Mouse (Mus musculus) stomach, postnatal 0 days (tissue): ENCODE data around the gene Pik3ca. TPM values are rescaled to one million over a fixed set of nuclear protein-coding genes. Genes with fewer than 3 reads are reported as not detected.

Experiments
- ATAC-seq: fragments of 200-750 bp; cut with Nextera tagmentation; 2 replicates; pipeline ENCODE4 v1.8.0; 2017; ENCODE audit not compliant: low FRiP score, low TSS enrichment
- DNase-seq: peaks from one replicate; pipeline ENCODE4 v3.0.0-alpha.2; 2016; ENCODE audit warnings: low spot score
- H3K27ac ChIP-seq: fragments of 300-500 bp; sonication (generic); replicated peaks from 2 replicates; pipeline ENCODE4 v1.5.1; 2014; ENCODE audit warnings: mild to moderate bottlenecking, control low read depth
- H3K27me3 ChIP-seq: fragments of 300-500 bp; sonication (generic); 2 replicates; pipeline ENCODE4 v1.6.1; 2014; ENCODE audit warnings: low read length; ENCODE audit not compliant: control insufficient read depth, insufficient read depth
- H3K36me3 ChIP-seq: fragments of 300-500 bp; sonication (generic); 2 replicates; pipeline ENCODE4 v1.6.1; 2014; ENCODE audit warnings: low read length, mixed read lengths; ENCODE audit not compliant: control insufficient read depth, insufficient read depth
- H3K4me1 ChIP-seq: fragments of 300-500 bp; sonication (generic); replicated peaks from 2 replicates; pipeline ENCODE4 v1.6.1; 2014; ENCODE audit warnings: antibody characterized with exemption; ENCODE audit not compliant: control insufficient read depth, insufficient read depth
- H3K4me2 ChIP-seq: fragments of 300-500 bp; sonication (generic); replicated peaks from 2 replicates; pipeline ENCODE4 v1.6.1; 2014; ENCODE audit warnings: low read depth, mild to moderate bottlenecking, control low read depth, moderate library complexity
- H3K4me3 ChIP-seq: fragments of 300-500 bp; sonication (generic); 2 replicates; pipeline ENCODE4 v1.5.1; 2014; ENCODE audit warnings: low read depth, low read length, control low read depth
- H3K9ac ChIP-seq: fragments of 300-500 bp; sonication (generic); 2 replicates; pipeline ENCODE4 v1.6.1; 2014; ENCODE audit warnings: mild to moderate bottlenecking, low read length, control low read depth, mixed read lengths
- H3K9me3 ChIP-seq: fragments of 300-500 bp; sonication (generic); 2 replicates; pipeline ENCODE4 v1.6.1; 2016; ENCODE audit warnings: low read length; ENCODE audit not compliant: control insufficient read depth
- CTCF ChIP-seq: IDR thresholded peaks from 2 replicates; pipeline ENCODE4 v1.5.1; 2016; ENCODE audit warnings: antibody characterized with exemption, low read depth, mild to moderate bottlenecking, moderate library complexity
- EP300 ChIP-seq: optimal IDR thresholded peaks from 2 replicates; pipeline ENCODE3; 2016; ENCODE audit warnings: antibody characterized with exemption
- WGBS: fragments of 180-500 bp; shearing (Covaris S2); extraction: QIAGEN DNeasy Blood & Tissue Kit; methylation state at CpG from one replicate; pipeline ENCODE4 v1.1.7; 2014; 5-methylcytosine and 5-hydroxymethylcytosine counted together
- polyA plus RNA-seq: library from polyadenylated mRNA; unstranded; fragments of >200 nt; fragmentation: Nextera tagmentation; extraction: Ambion mirVana; gene quantifications from 2 replicates; pipeline ENCODE4 v1.2.1, GENCODE M21; 2015

Pik3ca gene
- polyA plus RNA-seq, 1 experiment from 2014 or later, result 6.4 TPM

- H3K4me2 ChIP-seq, result no peak overlapping the region
- ATAC-seq (no peak), DNase-seq (no peak)
- H3K27me3 ChIP-seq, result no peaks in the 10 kb centered on the region
- no peak overlapping the region for H3K9ac ChIP-seq
- WGBS, result 40% methylated on average over 6 of the region's 6 CpGs
- no peak overlapping the region for H3K27ac ChIP-seq
- TF ChIP-seq EP300 (no peak), CTCF (no peak)
- no peaks in the 10 kb centered on the region for H3K9me3 ChIP-seq
- no peaks in the 10 kb centered on the region for H3K36me3 ChIP-seq
- H3K4me1 ChIP-seq, result peaks cover 3% of the 10 kb centered on the region; the same call in 1 of the 2 replicates
- no peak overlapping the region for H3K4me3 ChIP-seq
Observed at GRCm38 (mm10) chr3:32471098-32471497, 73.6 kb downstream of the Pik3ca start.

GRCm38 (mm10) chr3:32472191-32472900 lies 74.9 kb downstream of the Pik3ca start:
- Histone ChIP-seq H3K9ac (no peak overlapping the region), H3K4me3 (no peak overlapping the region), H3K27me3 (no peaks in the 10 kb centered on the region), H3K36me3 (no peaks in the 10 kb centered on the region), H3K9me3 (no peaks in the 10 kb centered on the region), H3K4me1 (peaks cover 3% of the 10 kb centered on the region; the same call in 1 of the 2 replicates), H3K27ac (no peak overlapping the region), H3K4me2 (0 out of 2 replicates have a peak overlapping the region, but pooled peaks have one; percentile 3)
- TF ChIP-seq CTCF (no peak), EP300 (no peak)
- peak; percentile 75; the same call in 1 of the 2 replicates for ATAC-seq
- 60% methylated on average over 14 of the region's 14 CpGs for WGBS
- DNase-seq, result no peak

- Histone ChIP-seq H3K9ac (no peak overlapping the region), H3K9me3 (no peaks in the 10 kb centered on the region), H3K4me2 (no peak overlapping the region), H3K27me3 (no peaks in the 10 kb centered on the region), H3K36me3 (no peaks in the 10 kb centered on the region), H3K4me3 (no peak overlapping the region), H3K4me1 (peaks cover 3% of the 10 kb centered on the region; the same call in 1 of the 2 replicates), H3K27ac (no peak overlapping the region)
- no peak for TF ChIP-seq EP300
- TF ChIP-seq CTCF, result no peak
- DNase-seq (no peak), ATAC-seq (no peak)
- 78% methylated on average over 10 of the region's 10 CpGs for WGBS
Observed at GRCm38 (mm10) chr3:32473184-32473583, 75.7 kb downstream of the Pik3ca start.

GRCm38 (mm10) chr3:32479961-32480360 lies 82.5 kb downstream of the Pik3ca start:
- Histone ChIP-seq H3K9me3 (no peaks in the 10 kb centered on the region), H3K27ac (no peak overlapping the region), H3K4me3 (no peak overlapping the region), H3K4me1 (no peaks in the 10 kb centered on the region), H3K36me3 (no peaks in the 10 kb centered on the region), H3K4me2 (no peak overlapping the region), H3K9ac (no peak overlapping the region), H3K27me3 (no peaks in the 10 kb centered on the region)
- ATAC-seq (no peak), DNase-seq (no peak)
- WGBS, result 90% methylated on average over 7 of the region's 7 CpGs
- TF ChIP-seq EP300 (no peak), CTCF (no peak)

- Histone ChIP-seq H3K27me3 (no peaks in the 10 kb centered on the region), H3K27ac (no peak overlapping the region), H3K4me1 (no peaks in the 10 kb centered on the region), H3K9ac (no peak overlapping the region), H3K36me3 (no peaks in the 10 kb centered on the region), H3K4me2 (no peak overlapping the region), H3K4me3 (no peak overlapping the region), H3K9me3 (no peaks in the 10 kb centered on the region)
- ATAC-seq, result no peak
- 83% methylated on average over 3 of the region's 3 CpGs for WGBS
- TF ChIP-seq EP300 (no peak), CTCF (no peak)
- DNase-seq, result no peak
Observed at GRCm38 (mm10) chr3:32483035-32483434, 85.6 kb downstream of the Pik3ca start.

- WGBS, result 72% methylated on average over 4 of the region's 4 CpGs
- Histone ChIP-seq H3K4me3 (no peak overlapping the region), H3K4me1 (no peaks in the 10 kb centered on the region), H3K36me3 (no peaks in the 10 kb centered on the region), H3K4me2 (no peak overlapping the region), H3K9me3 (no peaks in the 10 kb centered on the region), H3K27ac (no peak overlapping the region), H3K9ac (no peak overlapping the region), H3K27me3 (no peaks in the 10 kb centered on the region)
- DNase-seq, result no peak
- no peak for ATAC-seq
- no peak for TF ChIP-seq CTCF
Observed at GRCm38 (mm10) chr3:32486543-32486942, 89.1 kb downstream of the Pik3ca start.
